Mouse (Mus musculus) neural tube, embryonic 10.5 days (tissue): ENCODE results near the gene Swi5.
A peak's percentile ranks its signal among the peaks of the same experiment; 100 is the strongest.

ENCODE experiments used
- DNase-seq: peaks from one replicate; pipeline ENCODE4 v3.0.0-alpha.2; 2017; ENCODE audit warnings: low spot score; ENCODE audit errors: extremely low spot score

Gene Swi5

GRCm38 (mm10) chr2:32287923-32288367, at the start of gene Swi5:
Gene Swi5 (minus strand): TSS chr2:32288075.
- peak; percentile 98 for DNase-seq

GRCm38 (mm10) chr2:32335888-32336287, 48.0 kb upstream of the Swi5 start:
- DNase-seq = no peak

GRCm38 (mm10) chr2:32332159-32332558, 44.3 kb upstream of the Swi5 start:
- no peak for DNase-seq

GRCm38 (mm10) chr2:32329531-32329930, 41.7 kb upstream of the Swi5 start:
- DNase-seq = no peak

- DNase-seq = peak; percentile 54
Observed at GRCm38 (mm10) chr2:32328911-32329460, 41.1 kb upstream of the Swi5 start.

GRCm38 (mm10) chr2:32327200-32327599, 39.3 kb upstream of the Swi5 start:
- no peak for DNase-seq

GRCm38 (mm10) chr2:32325342-32325741, 37.5 kb upstream of the Swi5 start:
- no peak for DNase-seq

GRCm38 (mm10) chr2:32324322-32324721, 36.4 kb upstream of the Swi5 start:
- no peak for DNase-seq

- no peak for DNase-seq
Observed at GRCm38 (mm10) chr2:32322754-32323741, 35.2 kb upstream of the Swi5 start.

GRCm38 (mm10) chr2:32321591-32322298, 33.9 kb upstream of the Swi5 start:
- DNase-seq = no peak

GRCm38 (mm10) chr2:32320721-32321120, 32.8 kb upstream of the Swi5 start:
- DNase-seq = no peak

- peak; percentile 69 for DNase-seq
Observed at GRCm38 (mm10) chr2:32319586-32320580, 32.0 kb upstream of the Swi5 start.

GRCm38 (mm10) chr2:32318709-32319585, 31.1 kb upstream of the Swi5 start:
- peak; percentile 31 for DNase-seq

- peak; percentile 88 for DNase-seq
Observed at GRCm38 (mm10) chr2:32317791-32318417, 30.0 kb upstream of the Swi5 start.

GRCm38 (mm10) chr2:32316887-32317656, 29.2 kb upstream of the Swi5 start:
- DNase-seq = peak; percentile 56

GRCm38 (mm10) chr2:32315751-32316150, 27.9 kb upstream of the Swi5 start:
- DNase-seq = peak; percentile 29

- DNase-seq = no peak
Observed at GRCm38 (mm10) chr2:32314831-32315230, 27.0 kb upstream of the Swi5 start.

- peak; percentile 93 for DNase-seq
Observed at GRCm38 (mm10) chr2:32312318-32312964, 24.6 kb upstream of the Swi5 start.
